Mouse (Mus musculus): ENCODE data around the gene Ryr2. TPM values are rescaled to one million over a fixed set of nuclear protein-coding genes. Genes with fewer than 3 reads are reported as not detected.

Ryr2 gene
- total RNA-seq, 1 experiment from 2014 or later: not detected

DNA sequence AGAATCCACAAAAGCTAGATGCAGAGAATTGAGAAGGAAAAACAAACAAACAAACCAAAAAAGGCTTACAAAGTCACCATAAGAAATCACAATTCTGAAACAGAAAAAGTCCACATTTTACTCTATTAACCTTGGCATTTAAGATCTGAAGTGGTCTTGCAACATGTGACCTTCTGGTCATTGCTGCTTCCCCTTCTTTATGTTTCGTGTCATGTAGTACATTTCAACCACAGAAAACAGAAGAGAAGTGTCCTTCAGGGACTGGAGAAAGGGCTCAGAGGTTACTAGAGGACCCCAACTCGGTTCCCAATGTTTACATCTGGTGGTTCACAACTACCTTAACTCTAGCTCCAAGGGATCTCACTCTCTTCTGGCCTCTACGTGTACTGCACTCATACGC is 59.7 kb downstream of the Ryr2 start:
- ATAC-seq (replicated peaks; ENCODE audit: insufficient number of reproducible peaks, low FRiP score, low TSS enrichment, poor library complexity, severe bottlenecking): no peak

DNA sequence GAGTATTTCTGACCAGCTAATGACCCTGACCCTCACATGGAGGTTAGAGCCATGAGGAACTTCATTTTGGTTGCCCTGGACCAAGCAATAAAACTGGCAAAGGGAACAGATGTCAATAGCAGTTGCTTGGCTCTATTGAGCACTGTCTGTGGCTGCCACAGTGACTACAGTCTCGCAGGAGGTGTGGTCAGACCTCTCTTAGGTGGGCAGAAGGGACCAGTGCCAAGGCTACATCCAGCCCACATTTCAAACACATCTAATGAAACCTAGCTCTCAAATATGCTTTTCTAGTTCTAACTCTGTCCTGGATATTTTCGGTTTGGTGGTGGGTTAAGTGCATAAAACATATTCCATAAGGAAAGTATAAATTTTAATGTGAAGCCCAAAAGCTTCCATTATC is 62.0 kb downstream of the Ryr2 start:
- ATAC-seq (replicated peaks; ENCODE audit: insufficient number of reproducible peaks, low FRiP score, low TSS enrichment, poor library complexity, severe bottlenecking): no peak

DNA sequence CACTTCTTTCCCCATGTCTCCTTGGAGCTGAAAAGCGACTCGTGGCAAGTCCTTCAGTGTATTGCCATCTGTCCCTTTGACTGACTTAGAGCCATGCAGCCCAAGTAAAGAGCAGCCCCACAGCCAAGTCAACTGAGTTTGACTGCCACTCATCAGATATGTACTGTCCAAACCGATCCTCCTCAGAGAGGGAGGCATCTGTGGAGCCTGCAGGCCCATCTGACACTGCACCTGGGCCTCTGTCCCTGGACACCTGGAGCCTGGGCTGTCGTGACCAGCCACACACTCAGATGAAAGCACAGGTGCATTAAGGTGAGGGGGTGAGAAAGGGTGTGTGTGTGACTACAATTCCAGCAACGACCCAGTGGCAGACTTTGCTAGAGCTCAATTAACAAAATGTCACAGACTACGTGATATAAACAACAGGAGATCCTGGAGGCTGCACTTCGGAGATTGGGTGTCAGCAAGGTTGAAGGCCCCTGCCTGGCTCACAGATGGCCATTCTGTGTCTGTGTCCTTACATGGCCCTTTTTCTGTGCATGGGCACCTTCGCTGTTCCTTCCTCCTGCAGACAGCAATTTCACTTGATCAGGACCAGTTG is 63.8 kb downstream of the Ryr2 start:
- ATAC-seq (replicated peaks; ENCODE audit: insufficient number of reproducible peaks, low FRiP score, low TSS enrichment, poor library complexity, severe bottlenecking): no peak

DNA sequence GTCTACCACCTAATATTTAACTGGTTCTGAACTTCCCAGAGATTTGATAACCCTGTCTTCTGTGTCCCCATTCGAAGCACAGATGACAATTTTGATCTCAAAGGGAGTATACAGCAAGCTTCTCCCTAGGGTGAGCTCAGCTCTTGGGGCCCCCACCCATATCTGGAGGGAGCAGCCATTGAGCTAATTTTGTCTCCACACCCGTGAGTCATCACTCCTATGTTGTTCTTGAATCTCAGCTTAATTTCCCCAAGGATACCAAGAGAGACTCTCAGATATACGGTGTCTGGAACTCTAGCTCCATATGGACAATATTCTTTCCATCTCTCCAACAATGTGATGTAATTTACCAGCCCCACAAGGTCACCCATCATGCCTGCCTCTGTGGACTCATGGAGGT is 66.8 kb downstream of the Ryr2 start:
- no peak for ATAC-seq (replicated peaks; ENCODE audit: insufficient number of reproducible peaks, low FRiP score, low TSS enrichment, poor library complexity, severe bottlenecking)

DNA sequence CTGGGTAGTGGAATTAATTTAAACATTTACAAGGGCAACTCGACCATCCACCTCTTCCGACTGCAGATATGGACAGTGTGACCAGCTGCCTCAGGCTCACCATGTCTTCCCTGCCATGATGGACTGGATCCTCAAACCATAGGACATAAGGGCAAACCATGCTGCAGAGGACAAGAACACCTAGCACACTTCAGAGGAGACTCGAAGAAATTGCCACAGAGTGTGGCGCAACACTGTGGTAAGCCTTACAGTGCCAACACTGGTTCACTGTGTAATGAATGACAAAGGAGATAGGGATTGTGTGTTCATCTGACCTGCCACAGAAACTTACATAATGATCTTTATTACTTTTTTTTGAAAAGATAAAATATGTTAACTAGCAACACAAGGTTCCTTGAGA is 68.1 kb downstream of the Ryr2 start:
- ATAC-seq (replicated peaks; ENCODE audit: insufficient number of reproducible peaks, low FRiP score, low TSS enrichment, poor library complexity, severe bottlenecking): no peak

DNA sequence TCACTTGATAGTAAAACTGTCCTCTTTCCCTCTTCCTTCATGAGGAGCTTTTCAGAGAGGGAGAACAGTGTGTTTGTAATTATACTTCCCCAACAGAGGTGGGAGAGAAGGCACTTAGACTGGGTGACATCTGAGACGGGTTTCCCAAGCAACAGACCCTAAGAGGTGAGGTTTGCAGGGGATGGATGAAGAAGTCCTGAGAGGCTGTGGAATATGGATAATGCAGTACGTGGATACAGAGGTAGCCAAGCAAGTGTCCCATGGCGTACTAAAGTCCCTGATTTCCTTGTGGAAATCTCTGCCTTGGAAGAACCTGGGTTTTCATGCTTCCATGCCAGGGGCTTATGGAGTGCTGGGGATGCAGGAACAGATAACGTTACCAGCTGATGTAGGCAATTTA is 69.5 kb downstream of the Ryr2 start:
- no peak for ATAC-seq (replicated peaks; ENCODE audit: insufficient number of reproducible peaks, low FRiP score, low TSS enrichment, poor library complexity, severe bottlenecking)

DNA sequence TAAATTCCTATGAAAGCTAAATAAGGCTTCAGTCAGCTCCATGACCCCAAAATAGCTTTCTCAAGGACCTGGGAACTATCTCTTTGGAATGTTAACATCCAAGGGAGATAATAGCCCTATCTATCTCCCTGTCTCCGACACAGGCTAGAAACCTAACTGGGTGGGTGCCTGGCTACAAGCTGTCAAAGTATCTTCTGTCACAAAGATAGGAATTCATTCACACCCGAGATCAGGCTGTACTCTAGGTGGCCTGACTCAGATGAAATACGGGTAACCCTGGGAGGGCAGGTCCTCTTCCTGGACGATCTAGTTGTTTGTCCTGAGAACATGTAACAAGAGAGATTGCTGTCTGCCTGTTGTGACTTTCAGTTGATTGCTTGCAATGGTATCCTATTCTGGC is 69.9 kb downstream of the Ryr2 start:
- no peak for ATAC-seq (replicated peaks; ENCODE audit: insufficient number of reproducible peaks, low FRiP score, low TSS enrichment, poor library complexity, severe bottlenecking)

DNA sequence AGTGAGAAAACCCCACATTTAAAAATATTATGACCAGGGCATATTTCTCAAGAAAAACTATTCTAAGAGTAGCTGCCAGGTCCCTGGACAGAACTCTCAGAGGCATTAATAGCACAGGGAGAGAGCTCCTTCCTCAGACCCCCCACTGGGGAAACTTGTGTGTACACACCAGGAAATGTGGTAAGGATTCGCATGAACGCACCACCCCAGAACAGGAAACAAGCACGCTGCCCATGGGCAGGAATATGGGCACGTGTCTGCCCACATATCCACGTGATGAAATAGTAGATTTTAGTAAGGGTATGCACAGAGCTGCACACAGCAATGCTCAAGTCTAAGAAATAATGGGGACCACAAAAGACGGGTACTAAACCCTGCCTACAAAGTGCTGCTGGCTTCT is 72.8 kb downstream of the Ryr2 start:
- ATAC-seq (replicated peaks; ENCODE audit: insufficient number of reproducible peaks, low FRiP score, low TSS enrichment, poor library complexity, severe bottlenecking): no peak

DNA sequence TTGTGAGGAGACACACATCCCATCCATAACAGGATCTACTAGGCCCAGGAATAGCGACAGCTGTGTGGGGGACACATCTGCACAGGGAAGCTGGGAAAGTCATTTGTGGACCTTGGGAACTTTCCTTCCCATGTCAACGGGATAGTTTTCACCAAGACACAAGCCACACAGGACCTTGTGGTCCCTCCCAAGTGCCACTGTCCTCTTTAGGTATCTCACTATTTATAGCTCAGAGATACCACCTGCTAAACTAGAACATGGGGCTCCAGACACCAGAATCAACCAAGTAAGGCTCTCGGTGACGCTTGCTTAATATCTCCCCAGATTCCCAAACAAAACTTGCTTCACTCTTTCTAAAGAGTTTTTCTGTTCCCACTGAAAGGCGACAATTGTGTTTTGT is 73.5 kb downstream of the Ryr2 start:
- ATAC-seq (replicated peaks; ENCODE audit: insufficient number of reproducible peaks, low FRiP score, low TSS enrichment, poor library complexity, severe bottlenecking): no peak

DNA sequence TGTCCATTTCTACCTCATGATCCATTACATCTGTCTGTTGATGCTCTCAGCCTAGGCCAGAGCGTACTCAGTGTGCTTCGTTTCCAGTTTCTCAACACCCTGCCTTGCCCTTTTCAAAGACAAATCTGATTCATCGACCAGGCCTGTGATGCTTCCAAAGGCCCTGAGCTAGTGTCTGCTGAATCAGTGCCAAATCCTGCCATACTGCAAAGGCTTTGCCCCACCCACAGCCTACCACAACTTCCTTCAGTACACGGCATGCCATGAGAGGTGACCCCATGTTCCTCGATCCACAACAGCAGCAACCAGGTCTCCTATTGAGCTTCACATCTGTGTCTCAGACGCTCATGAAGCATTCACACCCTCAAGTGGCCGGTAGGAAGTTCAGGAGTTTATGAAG is 76.9 kb downstream of the Ryr2 start:
- no peak for ATAC-seq (replicated peaks; ENCODE audit: insufficient number of reproducible peaks, low FRiP score, low TSS enrichment, poor library complexity, severe bottlenecking)

DNA sequence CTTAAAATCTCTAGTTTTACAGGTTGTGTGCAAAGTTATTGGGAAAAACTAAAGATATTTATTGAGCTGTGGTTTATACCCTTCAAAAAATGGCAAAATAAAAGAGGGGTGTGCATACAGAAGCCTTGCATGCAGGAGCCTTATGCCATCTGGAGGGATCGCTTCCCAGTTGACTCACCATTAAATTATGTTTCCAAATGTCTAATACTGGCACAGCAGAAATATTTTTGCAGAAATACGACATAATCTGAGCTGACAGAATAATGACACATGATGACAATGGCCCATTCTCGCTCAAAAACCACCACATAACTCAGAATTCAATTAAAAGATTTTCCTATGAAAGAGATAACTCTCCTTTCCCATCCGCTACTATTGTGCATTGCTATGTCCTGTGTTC is 77.4 kb downstream of the Ryr2 start:
- ATAC-seq (replicated peaks; ENCODE audit: insufficient number of reproducible peaks, low FRiP score, low TSS enrichment, poor library complexity, severe bottlenecking): no peak

DNA sequence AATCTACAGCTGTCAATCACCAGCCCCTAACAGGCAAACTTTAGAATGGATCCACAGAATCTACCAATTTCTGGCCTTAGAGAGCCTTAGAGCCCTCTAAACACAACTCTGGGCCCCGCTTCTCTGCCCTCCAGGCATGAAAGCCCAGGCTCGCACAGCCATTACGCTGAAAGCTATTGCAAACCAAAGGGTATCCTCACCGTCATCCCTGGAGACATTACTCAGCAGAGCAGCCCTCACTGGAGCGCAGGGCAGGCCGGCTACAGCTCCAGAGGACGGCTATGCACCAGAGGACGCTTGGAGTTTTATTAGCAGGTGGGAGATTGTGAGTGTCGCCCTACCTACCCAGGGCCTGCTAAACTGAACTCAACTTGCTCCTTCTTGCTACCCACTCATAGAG is 88.7 kb downstream of the Ryr2 start:
- no peak for ATAC-seq (replicated peaks; ENCODE audit: insufficient number of reproducible peaks, low FRiP score, low TSS enrichment, poor library complexity, severe bottlenecking)

DNA sequence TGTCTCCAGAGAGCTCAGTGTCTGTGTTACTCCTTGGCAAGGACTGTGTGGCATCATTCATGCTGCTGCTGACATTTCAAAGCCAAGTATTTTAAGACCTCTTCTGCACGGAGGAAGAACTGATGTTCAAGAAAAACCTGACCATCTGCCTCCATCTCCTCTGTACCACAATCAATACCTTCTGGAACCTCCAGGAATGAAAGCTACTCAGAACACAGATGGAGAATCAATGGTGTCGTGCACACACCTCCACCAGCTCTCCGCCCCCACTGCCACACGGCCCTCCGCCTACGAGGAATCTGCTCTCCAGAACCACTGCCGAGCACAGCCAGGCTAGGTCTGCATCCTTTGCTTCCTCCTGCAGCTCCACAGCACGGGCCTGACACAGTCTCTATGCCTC is 92.8 kb downstream of the Ryr2 start:
- ATAC-seq (replicated peaks; ENCODE audit: insufficient number of reproducible peaks, low FRiP score, low TSS enrichment, poor library complexity, severe bottlenecking): no peak

DNA sequence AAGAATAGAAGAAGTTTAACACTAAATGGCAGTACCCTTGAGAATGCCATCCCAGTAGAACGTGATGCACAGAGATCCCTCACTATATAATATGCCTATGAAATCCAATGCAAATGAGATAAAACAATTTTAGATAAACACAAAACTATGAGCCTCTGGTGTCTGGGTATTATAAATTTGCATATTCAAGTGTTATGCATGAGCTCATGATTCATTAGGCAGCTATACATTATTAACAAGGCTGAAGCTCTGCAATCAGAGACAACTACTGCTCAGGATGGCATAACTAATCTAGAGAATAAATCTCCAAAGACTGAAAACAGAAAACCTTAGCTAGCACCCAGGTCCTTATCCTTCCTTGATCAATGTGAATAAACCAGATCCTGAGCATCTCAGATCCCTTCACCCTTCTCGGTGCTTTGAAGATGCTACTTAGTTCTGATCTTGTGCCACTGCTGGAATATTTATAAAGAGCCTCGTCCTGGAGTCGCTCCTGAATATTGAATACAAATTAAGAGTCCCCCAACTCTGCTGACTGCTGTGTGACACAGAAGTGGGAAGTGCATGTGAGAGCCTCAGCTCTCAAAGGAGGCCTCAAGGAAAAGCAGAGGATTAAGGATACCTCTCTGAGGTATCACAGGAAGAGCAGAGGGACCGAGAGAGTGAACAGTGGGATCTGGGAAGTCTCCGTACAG is 97.6 kb downstream of the Ryr2 start:
- no peak for ATAC-seq (replicated peaks; ENCODE audit: insufficient number of reproducible peaks, low FRiP score, low TSS enrichment, poor library complexity, severe bottlenecking)

DNA sequence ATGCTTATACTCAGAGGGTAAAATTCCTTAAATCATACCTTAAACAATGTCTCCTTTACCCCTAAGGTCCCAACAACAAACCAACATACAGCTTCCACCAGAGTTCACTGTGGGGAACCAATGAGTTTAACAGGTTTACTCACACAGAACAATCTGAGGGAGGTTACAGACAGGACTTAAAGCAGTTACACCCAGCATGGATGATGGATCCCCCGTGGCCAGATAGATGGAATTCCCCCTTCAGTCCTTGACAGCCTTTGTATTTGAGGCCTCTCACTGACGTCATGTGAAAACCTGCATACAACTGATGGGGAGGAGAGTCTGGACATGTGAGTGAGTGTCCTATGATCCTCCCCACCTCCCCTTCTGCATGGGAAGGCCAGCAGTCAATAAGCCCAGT is 99.2 kb downstream of the Ryr2 start:
- ATAC-seq (replicated peaks; ENCODE audit: insufficient number of reproducible peaks, low FRiP score, low TSS enrichment, poor library complexity, severe bottlenecking): no peak

DNA sequence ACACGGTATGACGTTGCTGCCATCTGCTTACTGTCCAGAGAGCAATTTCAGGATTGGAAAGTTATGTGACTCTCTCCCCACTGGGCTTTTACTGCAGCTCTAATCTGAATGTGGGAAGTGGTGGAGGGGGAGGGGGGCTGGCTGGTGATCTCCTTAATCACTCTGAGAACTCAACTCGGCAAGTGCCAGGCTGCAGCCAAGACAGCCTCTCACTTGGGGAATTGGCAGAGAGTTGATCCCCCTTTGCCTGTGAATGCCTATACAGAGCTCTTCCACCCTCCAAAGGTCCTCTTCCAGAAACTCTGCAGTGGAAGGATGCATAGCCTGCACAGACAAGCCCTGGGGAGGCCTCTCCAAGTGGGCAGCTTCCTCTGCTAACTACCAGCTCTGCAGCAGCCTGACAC is 104.9 kb downstream of the Ryr2 start:
- ATAC-seq (replicated peaks; ENCODE audit: insufficient number of reproducible peaks, low FRiP score, low TSS enrichment, poor library complexity, severe bottlenecking): no peak

DNA sequence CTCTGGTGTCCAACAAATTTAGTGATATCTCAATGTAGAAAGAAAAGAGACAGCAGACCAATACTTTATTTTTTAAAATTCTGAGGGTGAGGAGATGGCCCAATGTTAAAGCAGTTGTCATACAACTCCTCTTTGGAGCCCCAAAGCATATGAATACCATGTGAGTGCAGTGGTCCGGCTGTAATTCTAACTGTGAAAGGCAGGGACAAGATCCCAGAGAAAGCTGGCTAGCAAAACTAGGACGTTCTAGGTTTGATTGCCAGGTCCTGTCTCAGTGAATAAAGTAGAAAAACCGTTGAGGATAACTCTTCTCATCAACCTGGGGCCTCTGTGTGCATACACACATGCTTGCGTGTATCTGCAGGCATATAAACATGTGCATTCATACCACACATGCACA is 106.9 kb downstream of the Ryr2 start:
- ATAC-seq (replicated peaks; ENCODE audit: insufficient number of reproducible peaks, low FRiP score, low TSS enrichment, poor library complexity, severe bottlenecking): no peak

DNA sequence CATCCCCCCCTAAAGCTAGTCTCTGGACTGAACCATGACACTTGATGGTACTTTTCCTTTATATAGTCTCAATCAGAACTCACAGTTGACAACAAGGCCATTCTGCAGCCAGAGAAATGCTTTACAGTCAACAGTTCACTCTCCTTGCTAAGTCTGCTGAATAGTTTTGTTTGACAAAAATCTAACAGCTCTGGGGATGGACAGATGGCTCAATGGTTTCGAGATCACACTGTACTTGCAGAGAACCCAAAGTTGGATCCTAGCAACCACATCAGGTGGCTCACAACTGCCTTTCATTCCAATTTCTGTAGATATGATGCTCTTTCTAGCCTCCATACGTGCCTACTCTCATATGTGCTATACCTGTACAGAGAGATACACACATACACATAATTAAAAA is 109.4 kb downstream of the Ryr2 start:
- ATAC-seq (replicated peaks; ENCODE audit: insufficient number of reproducible peaks, low FRiP score, low TSS enrichment, poor library complexity, severe bottlenecking): no peak

DNA sequence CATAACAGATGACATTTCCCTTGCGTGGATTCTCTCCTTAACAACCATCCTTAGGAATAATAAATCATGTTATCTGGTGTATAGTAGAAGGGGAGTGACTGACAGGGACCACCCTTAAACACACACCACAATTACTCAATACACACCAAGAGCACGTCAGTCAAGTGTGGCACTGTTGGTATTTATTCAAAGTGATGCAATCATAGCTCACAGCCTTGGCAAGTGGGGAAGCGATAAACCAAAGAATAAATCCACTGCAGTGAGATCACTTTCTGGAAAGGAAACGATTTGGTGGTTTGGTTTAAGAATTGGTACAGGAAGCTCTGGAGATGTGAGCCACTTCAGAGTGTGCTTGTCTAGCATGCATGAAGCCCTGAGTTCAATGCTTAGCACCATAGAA is 119.2 kb downstream of the Ryr2 start:
- no peak for ATAC-seq (replicated peaks; ENCODE audit: insufficient number of reproducible peaks, low FRiP score, low TSS enrichment, poor library complexity, severe bottlenecking)

DNA sequence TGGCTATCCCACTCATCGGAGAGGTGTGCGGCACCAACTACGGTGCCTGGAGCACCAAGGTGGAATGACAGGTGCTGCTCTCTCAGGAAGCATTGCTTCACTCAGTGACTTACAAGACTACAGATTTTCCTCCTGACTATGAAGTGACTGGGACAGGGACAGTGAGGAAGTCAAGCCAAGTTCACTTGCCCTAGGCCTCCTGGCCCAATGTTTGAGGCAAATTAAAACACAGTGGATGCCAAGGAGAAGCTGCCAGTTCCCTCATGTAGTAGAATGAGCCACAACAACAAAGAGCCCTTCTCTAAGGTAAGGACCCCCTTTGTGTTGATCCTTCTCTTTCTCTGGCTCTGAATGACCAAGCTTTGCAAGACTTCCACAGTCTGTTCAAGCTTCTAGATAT is 121.7 kb downstream of the Ryr2 start:
- no peak for ATAC-seq (replicated peaks; ENCODE audit: insufficient number of reproducible peaks, low FRiP score, low TSS enrichment, poor library complexity, severe bottlenecking)

DNA sequence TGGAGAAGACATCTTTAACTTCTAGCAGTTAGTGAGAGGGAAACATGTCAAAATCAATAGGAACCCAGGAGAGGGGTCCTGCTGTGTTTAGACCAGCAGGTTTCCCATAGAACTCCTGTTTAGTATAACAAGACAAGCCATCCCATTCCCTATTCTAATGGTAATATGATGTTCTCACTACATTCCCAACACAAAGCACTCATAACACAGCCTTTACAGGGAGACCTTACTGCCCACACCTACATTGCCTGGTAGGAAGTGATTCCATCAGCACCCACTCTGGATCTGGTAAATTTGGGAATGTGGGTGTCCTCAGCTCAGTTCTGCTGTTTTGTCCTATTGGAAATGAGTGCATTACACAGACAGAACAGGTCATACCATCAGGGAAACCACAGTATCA is 127.7 kb downstream of the Ryr2 start:
- no peak for ATAC-seq (replicated peaks; ENCODE audit: insufficient number of reproducible peaks, low FRiP score, low TSS enrichment, poor library complexity, severe bottlenecking)
